Mouse (Mus musculus): ENCODE data around the gene Stxbp2. TPM values are rescaled to one million over a fixed set of nuclear protein-coding genes. Genes with fewer than 3 reads are reported as not detected.

Stxbp2 gene
- polyA plus RNA-seq, 1 experiment from 2014 or later, result 52.2 TPM

- H3K4me1 ChIP-seq (replicated peaks), result no peaks in the 10 kb centered on the region
- no peaks in the 10 kb centered on the region for H3K36me3 ChIP-seq
- no peaks in the 10 kb centered on the region for H3K27me3 ChIP-seq
- H3K4me3 ChIP-seq (replicated peaks), result no peak within 1 kb of the TSS
- no peak within 1 kb of the TSS for H3K27ac ChIP-seq
- WGBS (ENCODE audit: insufficient replicate concordance), result 61% methylated on average over 6 of the region's 6 CpGs
- no peak within 1 kb of the TSS for H3K9ac ChIP-seq
- DNase-seq (no peak), ATAC-seq (ENCODE audit: low read depth) (no peak)
- no peak within 1 kb of the TSS for H3K4me2 ChIP-seq
- H3K9me3 ChIP-seq (replicated peaks), result no peaks in the 10 kb centered on the region
Measured at GRCm38 (mm10) chr8:3665507-3665906, 34.8 kb downstream of the Stxbp2 start, which contains the start of gene Mcemp1. Gene Mcemp1, plus strand, starts transcription at chr8:3665754.

GRCm38 (mm10) chr8:3670388-3670787 is 39.6 kb downstream of the Stxbp2 start:
- Histone ChIP-seq H3K4me3 (replicated peaks) (no peak overlapping the region), H3K36me3 (no peaks in the 10 kb centered on the region), H3K27ac (no peak overlapping the region), H3K4me1 (replicated peaks) (peaks cover 8% of the 10 kb centered on the region), H3K9ac (no peak overlapping the region), H3K9me3 (replicated peaks) (no peaks in the 10 kb centered on the region), H3K4me2 (no peak overlapping the region), H3K27me3 (no peaks in the 10 kb centered on the region)
- 37% methylated on average over 2 of the region's 2 CpGs for WGBS (ENCODE audit: insufficient replicate concordance)
- ATAC-seq (ENCODE audit: low read depth) (no peak), DNase-seq (no peak)

DNA sequence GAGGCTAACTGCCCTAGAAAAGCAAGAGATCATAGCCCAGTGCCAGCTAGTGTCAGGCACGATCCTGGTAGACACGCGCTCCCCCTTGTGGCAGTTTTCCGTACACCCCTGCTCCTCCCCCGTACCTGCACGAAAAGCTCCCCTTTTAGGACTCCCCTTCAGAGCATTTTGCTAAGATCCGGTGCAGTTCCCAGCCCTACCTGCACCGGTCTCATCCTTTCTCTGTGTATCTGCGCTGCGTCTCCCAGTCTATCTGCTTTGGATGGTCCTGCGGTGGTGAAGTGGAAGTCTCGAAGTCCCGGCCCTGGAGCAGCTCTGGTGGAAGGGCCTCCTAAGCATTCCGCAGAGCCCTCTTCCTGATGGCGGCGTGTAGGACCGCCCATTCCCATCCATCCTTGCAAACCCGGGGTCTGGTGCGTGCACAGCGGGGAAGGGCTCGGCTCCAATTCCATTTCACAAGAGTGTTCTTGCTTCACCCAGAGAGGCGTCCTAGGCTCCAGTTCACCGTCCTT is 41.3 kb downstream of the Stxbp2 start, which contains the start of gene Fcor:
Gene Fcor, minus strand, starts transcription at position 383 of the 512 bp plus-strand sequence.
- under 1% methylated on average over 23 of the region's 23 CpGs for WGBS (ENCODE audit: insufficient replicate concordance)
- Histone ChIP-seq H3K4me3 (replicated peaks) (peak within 1 kb of the TSS; percentile 58), H3K4me2 (peak within 1 kb of the TSS; percentile 70), H3K9me3 (replicated peaks) (no peaks in the 10 kb centered on the region), H3K36me3 (no peaks in the 10 kb centered on the region), H3K27me3 (no peaks in the 10 kb centered on the region), H3K4me1 (replicated peaks) (peaks cover 16% of the 10 kb centered on the region), H3K27ac (no peak within 1 kb of the TSS), H3K9ac (peak within 1 kb of the TSS; percentile 63)
- DNase-seq (peak; percentile 68), ATAC-seq (ENCODE audit: low read depth) (peak; percentile 57)

DNA sequence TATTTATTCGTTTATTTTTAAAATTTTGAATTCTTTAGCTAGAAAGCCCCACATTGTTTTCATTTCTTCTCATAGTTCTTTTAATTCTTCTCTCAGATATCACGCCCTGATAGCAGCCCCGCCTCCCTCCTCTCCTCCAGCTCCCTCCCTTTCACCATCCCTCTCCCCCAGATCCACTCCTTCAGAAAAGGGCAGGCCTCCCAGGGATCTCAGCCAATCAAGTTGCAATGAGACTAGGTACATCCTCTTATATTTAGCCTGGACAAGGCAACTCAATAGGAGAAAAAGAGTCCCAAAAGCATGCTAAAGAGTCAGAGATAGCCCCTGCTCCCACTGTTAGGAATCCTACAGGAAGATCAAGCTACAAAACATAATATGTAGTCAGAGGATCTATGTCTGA is 43.9 kb downstream of the Stxbp2 start:
- DNase-seq, result no peak
- no peak overlapping the region for H3K27ac ChIP-seq
- H3K4me2 ChIP-seq, result no peak overlapping the region
- H3K4me3 ChIP-seq (replicated peaks), result no peak overlapping the region
- H3K27me3 ChIP-seq, result no peaks in the 10 kb centered on the region
- H3K36me3 ChIP-seq, result peaks cover 12% of the 10 kb centered on the region
- no peaks in the 10 kb centered on the region for H3K9me3 ChIP-seq (replicated peaks)
- H3K9ac ChIP-seq, result no peak overlapping the region
- 51% methylated on average over 3 of the region's 3 CpGs for WGBS (ENCODE audit: insufficient replicate concordance)
- peaks cover 33% of the 10 kb centered on the region for H3K4me1 ChIP-seq (replicated peaks)
- ATAC-seq (ENCODE audit: low read depth), result no peak

- peaks cover 33% of the 10 kb centered on the region for H3K4me1 ChIP-seq (replicated peaks)
- 1% methylated on average over 61 of the region's 61 CpGs for WGBS (ENCODE audit: insufficient replicate concordance)
- H3K9ac ChIP-seq, result peak within 1 kb of the TSS; percentile 95
- H3K27ac ChIP-seq, result peak within 1 kb of the TSS; percentile 89
- H3K9me3 ChIP-seq (replicated peaks), result no peaks in the 10 kb centered on the region
- H3K36me3 ChIP-seq, result peaks cover 29% of the 10 kb centered on the region
- ATAC-seq (ENCODE audit: low read depth) (peak; percentile 91), DNase-seq (peak; percentile 90)
- no peaks in the 10 kb centered on the region for H3K27me3 ChIP-seq
- H3K4me3 ChIP-seq (replicated peaks), result peak within 1 kb of the TSS; percentile 92
- peak within 1 kb of the TSS; percentile 80 for H3K4me2 ChIP-seq
Measured at GRCm38 (mm10) chr8:3676131-3676992, 45.6 kb downstream of the Stxbp2 start, which contains the start of gene Trappc5. Gene Trappc5, plus strand, starts transcription at chr8:3676299.

DNA sequence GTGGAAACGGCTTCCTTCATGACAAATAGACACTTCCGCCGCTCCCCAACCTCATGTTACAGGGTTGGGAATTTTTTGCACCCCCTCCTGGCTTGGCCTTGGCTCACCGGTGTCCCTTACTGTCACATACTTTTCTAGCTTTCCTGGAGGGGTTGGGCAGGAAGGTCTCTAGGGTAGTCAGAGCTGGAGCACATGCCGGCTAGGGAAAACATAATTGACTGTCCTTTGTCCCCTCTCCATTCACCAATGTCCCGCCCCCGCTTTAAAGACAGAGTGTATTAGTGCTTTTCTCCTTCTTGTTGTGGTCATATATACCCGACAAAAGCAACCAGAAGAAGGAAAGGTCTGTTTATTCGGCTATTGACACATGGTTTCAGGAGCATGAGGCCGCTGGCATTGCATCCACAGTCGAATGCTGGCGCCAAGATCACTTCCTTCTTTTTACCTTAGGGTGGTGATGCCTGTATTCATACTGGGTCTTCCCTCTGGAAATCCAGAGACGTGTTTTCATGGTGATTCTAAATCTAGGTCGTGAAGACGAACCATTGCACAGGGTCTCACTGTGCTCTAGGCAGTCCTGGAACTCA is 46.3 kb downstream of the Stxbp2 start:
- 1% methylated on average over 15 of the region's 15 CpGs for WGBS (ENCODE audit: insufficient replicate concordance)
- Histone ChIP-seq H3K9ac (peak overlapping the region; percentile 95), H3K36me3 (peaks cover 31% of the 10 kb centered on the region), H3K4me2 (peak overlapping the region; percentile 80), H3K27me3 (no peaks in the 10 kb centered on the region), H3K9me3 (replicated peaks) (no peaks in the 10 kb centered on the region), H3K27ac (peak overlapping the region; percentile 89), H3K4me3 (replicated peaks) (peak overlapping the region; percentile 92), H3K4me1 (replicated peaks) (peaks cover 32% of the 10 kb centered on the region)
- DNase-seq (peak; percentile 26), ATAC-seq (ENCODE audit: low read depth) (peak; percentile 8)

- no peaks in the 10 kb centered on the region for H3K9me3 ChIP-seq (replicated peaks)
- DNase-seq, result no peak
- no peak overlapping the region for H3K4me2 ChIP-seq
- H3K4me1 ChIP-seq (replicated peaks), result peaks cover 25% of the 10 kb centered on the region
- no peak for ATAC-seq (ENCODE audit: low read depth)
- H3K4me3 ChIP-seq (replicated peaks), result no peak overlapping the region
- H3K27ac ChIP-seq, result no peak overlapping the region
- peaks cover 31% of the 10 kb centered on the region for H3K36me3 ChIP-seq
- WGBS (ENCODE audit: insufficient replicate concordance), result 94% methylated on average over 23 of the region's 23 CpGs
- H3K27me3 ChIP-seq, result no peaks in the 10 kb centered on the region
- no peak overlapping the region for H3K9ac ChIP-seq
Measured at GRCm38 (mm10) chr8:3678831-3679230, 48.1 kb downstream of the Stxbp2 start.

GRCm38 (mm10) chr8:3679236-3679635 is 48.5 kb downstream of the Stxbp2 start:
- H3K36me3 ChIP-seq, result peaks cover 31% of the 10 kb centered on the region
- ATAC-seq (ENCODE audit: low read depth), result no peak
- no peak for DNase-seq
- no peaks in the 10 kb centered on the region for H3K27me3 ChIP-seq
- no peaks in the 10 kb centered on the region for H3K9me3 ChIP-seq (replicated peaks)
- H3K4me3 ChIP-seq (replicated peaks), result no peak overlapping the region
- WGBS (ENCODE audit: insufficient replicate concordance), result 94% methylated on average over 23 of the region's 23 CpGs
- H3K27ac ChIP-seq, result no peak overlapping the region
- peaks cover 25% of the 10 kb centered on the region for H3K4me1 ChIP-seq (replicated peaks)
- H3K9ac ChIP-seq, result no peak overlapping the region
- H3K4me2 ChIP-seq, result no peak overlapping the region

GRCm38 (mm10) chr8:3679656-3680055 is 48.9 kb downstream of the Stxbp2 start:
- no peak for ATAC-seq (ENCODE audit: low read depth)
- WGBS (ENCODE audit: insufficient replicate concordance), result 79% methylated on average over 5 of the region's 5 CpGs
- no peak overlapping the region for H3K9ac ChIP-seq
- no peaks in the 10 kb centered on the region for H3K27me3 ChIP-seq
- peaks cover 25% of the 10 kb centered on the region for H3K4me1 ChIP-seq (replicated peaks)
- H3K4me3 ChIP-seq (replicated peaks), result no peak overlapping the region
- H3K4me2 ChIP-seq, result no peak overlapping the region
- no peaks in the 10 kb centered on the region for H3K9me3 ChIP-seq (replicated peaks)
- no peak overlapping the region for H3K27ac ChIP-seq
- no peak for DNase-seq
- H3K36me3 ChIP-seq, result peaks cover 31% of the 10 kb centered on the region

- WGBS (ENCODE audit: insufficient replicate concordance), result 79% methylated on average over 5 of the region's 5 CpGs
- Histone ChIP-seq H3K9me3 (replicated peaks) (no peaks in the 10 kb centered on the region), H3K4me2 (no peak overlapping the region), H3K27me3 (no peaks in the 10 kb centered on the region), H3K4me1 (replicated peaks) (peaks cover 13% of the 10 kb centered on the region), H3K36me3 (peaks cover 31% of the 10 kb centered on the region), H3K9ac (no peak overlapping the region), H3K4me3 (replicated peaks) (no peak overlapping the region), H3K27ac (no peak overlapping the region)
- no peak for DNase-seq
- 0 out of 2 replicates have a peak, but pooled peaks have one; percentile 29 for ATAC-seq (ENCODE audit: low read depth)
Measured at GRCm38 (mm10) chr8:3682435-3682834, 51.7 kb downstream of the Stxbp2 start.

DNA sequence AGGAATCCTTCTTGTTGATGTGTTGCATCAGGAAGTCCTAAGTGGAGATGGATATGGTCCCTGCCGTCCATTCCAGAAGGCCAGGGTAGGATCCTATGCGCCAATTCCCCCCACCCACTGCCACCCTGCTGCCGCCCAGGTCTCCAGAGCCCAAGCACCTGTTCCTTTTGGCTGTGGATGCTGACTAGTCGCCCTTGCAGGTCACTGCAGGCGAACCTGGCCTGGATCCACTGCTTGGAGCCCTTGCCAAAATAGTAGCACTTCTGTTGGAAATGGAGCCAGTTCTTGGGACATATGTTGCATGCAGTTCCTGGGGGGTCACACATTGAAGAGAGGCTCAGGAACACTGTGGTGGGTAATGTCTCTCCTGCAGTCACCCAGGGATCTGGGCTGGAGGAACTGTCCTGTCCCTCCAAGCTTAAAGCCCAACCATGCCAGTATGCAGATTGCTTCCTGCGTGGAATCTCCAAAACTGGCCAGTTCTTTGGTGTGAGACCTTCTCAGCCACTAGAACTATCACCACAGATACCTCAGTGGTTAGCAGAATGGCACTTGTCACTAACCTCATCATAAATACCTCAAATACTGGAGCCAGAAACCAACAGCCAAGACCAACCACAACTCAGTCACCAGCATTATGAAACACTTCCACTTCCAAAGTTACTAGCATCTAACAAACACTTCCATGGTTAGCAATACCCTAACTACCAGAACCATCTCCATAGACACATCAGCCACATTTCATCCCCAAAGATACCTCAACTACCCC is 52.8 kb downstream of the Stxbp2 start:
- Histone ChIP-seq H3K36me3 (peaks cover 30% of the 10 kb centered on the region), H3K4me3 (replicated peaks) (no peak overlapping the region), H3K4me2 (no peak overlapping the region), H3K4me1 (replicated peaks) (peaks cover 1% of the 10 kb centered on the region), H3K27ac (no peak overlapping the region), H3K27me3 (no peaks in the 10 kb centered on the region), H3K9ac (no peak overlapping the region), H3K9me3 (replicated peaks) (no peaks in the 10 kb centered on the region)
- ATAC-seq (ENCODE audit: low read depth) (no peak), DNase-seq (no peak)
- 56% methylated on average over 6 of the region's 6 CpGs for WGBS (ENCODE audit: insufficient replicate concordance)

All from liver, embryonic 13.5 days (tissue).